Mouse (Mus musculus) brain, adult 2 months (tissue): ENCODE results near the gene Ntn3.

Experiments
- DNase-seq: peaks from one replicate; pipeline ENCODE4 v3.0.0; 2011; ENCODE audit warnings: low read depth, low spot score

Ntn3 gene

GRCm38 (mm10) chr17:24211631-24212440, 2.5 kb upstream of the Ntn3 start:
- peak; percentile 97 for DNase-seq

GRCm38 (mm10) chr17:24210591-24210990, 1.3 kb upstream of the Ntn3 start:
- no peak for DNase-seq

GRCm38 (mm10) chr17:24209916-24210240, 547 bp upstream of the Ntn3 start:
- no peak for DNase-seq

GRCm38 (mm10) chr17:24208641-24209042, 689 bp downstream of the Ntn3 start:
- no peak for DNase-seq

- no peak for DNase-seq
Measured at GRCm38 (mm10) chr17:24207768-24208640, 1.3 kb downstream of the Ntn3 start.

- DNase-seq = peak; percentile 86
Measured at GRCm38 (mm10) chr17:24206451-24207351, 2.6 kb downstream of the Ntn3 start.

- peak; percentile 58 for DNase-seq
Measured at GRCm38 (mm10) chr17:24205908-24206361, 3.4 kb downstream of the Ntn3 start.

GRCm38 (mm10) chr17:24205284-24205888, 3.9 kb downstream of the Ntn3 start, which contains the start of gene Tbc1d24:
Tbc1d24 (minus strand) TSS chr17:24205562.
- peak; percentile 97 for DNase-seq

GRCm38 (mm10) chr17:24204846-24205245, 4.5 kb downstream of the Ntn3 start:
- no peak for DNase-seq

GRCm38 (mm10) chr17:24203611-24204534, 5.5 kb downstream of the Ntn3 start:
- no peak for DNase-seq

- DNase-seq = no peak
Measured at GRCm38 (mm10) chr17:24203068-24203467, 6.3 kb downstream of the Ntn3 start.

- no peak for DNase-seq
Measured at GRCm38 (mm10) chr17:24201092-24201491, 8.2 kb downstream of the Ntn3 start.

- peak; percentile 63 for DNase-seq
Measured at GRCm38 (mm10) chr17:24199741-24200140, 9.6 kb downstream of the Ntn3 start.

GRCm38 (mm10) chr17:24199252-24199651, 10.1 kb downstream of the Ntn3 start:
- peak; percentile 94 for DNase-seq

GRCm38 (mm10) chr17:24197032-24197824, 12.1 kb downstream of the Ntn3 start:
- peak; percentile 88 for DNase-seq

GRCm38 (mm10) chr17:24195349-24195748, 14.0 kb downstream of the Ntn3 start:
- DNase-seq = no peak

- no peak for DNase-seq
Measured at GRCm38 (mm10) chr17:24193769-24194168, 15.6 kb downstream of the Ntn3 start.

GRCm38 (mm10) chr17:24193268-24193667, 16.1 kb downstream of the Ntn3 start:
- no peak for DNase-seq

GRCm38 (mm10) chr17:24192848-24193247, 16.5 kb downstream of the Ntn3 start:
- DNase-seq = no peak
